Mouse (Mus musculus) monocyte, adult 5-6 weeks (primary cell): ENCODE results near the gene Abcb1b. TPM values are rescaled to one million over a fixed set of nuclear protein-coding genes. Genes with fewer than 3 reads are reported as not detected.
"Not testable (repeated sequence)": the region's sequence is repeated elsewhere in the genome, so short reads cannot be mapped to it uniquely, and the experiment has no call there.

Experiments
- ATAC-seq: fragments of 153-309, 156-312 bp; replicated peaks from 2 replicates; pipeline ENCODE4 v1.8.0; 2017; ENCODE audit warnings: mild to moderate bottlenecking; ENCODE audit not compliant: low TSS enrichment, insufficient number of reproducible peaks, severe bottlenecking, poor library complexity, low FRiP score
- total RNA-seq: library from RNA; stranded (forward); fragments of 200-1000, 200-491, 200-594 nt; gene quantifications from 3 replicates; pipeline ENCODE4 v1.2.3, GENCODE M21; 2017

Gene Abcb1b
- total RNA-seq = 7.8 to 26.7 TPM (median 14.4 TPM) in 3 replicates

DNA sequence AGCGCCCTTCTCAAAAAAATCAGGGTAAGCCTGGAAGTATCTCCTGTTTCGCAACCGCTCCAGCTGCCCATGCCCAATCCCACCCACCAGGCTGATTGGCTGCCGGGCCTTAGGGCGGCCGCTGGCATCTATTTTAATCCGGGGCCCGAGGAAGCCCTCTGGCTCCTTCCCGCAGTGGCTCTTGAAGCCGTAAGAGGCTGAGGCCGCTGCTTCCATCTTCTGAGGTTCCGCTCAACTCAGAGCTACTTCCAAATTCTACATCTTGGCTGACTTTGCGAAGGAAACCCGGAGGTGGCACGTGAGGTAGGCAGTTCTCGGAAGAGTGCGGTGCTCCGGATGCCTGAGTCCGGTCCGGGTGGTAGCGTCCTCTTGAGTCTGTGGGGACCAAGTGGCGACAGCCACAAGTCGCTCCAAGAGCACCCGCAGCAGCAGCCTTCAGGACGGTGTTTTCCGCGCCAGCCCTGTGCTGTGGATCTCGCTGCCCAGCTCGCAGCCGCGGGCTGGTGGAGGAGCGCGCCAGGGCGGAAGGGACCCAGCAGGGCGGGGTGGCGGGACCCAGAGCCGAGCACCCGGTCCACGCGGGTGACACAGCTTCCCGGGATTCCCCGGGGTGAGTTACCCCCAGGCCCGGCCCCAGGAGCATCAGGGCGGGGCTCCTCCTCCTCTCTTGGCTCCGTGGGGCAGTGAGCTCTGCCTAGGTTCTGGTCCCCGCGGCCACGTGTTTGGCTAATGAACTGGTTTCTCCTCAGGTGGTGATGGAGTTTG lies at the start of gene Abcb1b:
Gene Abcb1b, plus strand, starts transcription at position 161 of the 765 bp plus-strand sequence.
- ATAC-seq = peak; percentile 68

DNA sequence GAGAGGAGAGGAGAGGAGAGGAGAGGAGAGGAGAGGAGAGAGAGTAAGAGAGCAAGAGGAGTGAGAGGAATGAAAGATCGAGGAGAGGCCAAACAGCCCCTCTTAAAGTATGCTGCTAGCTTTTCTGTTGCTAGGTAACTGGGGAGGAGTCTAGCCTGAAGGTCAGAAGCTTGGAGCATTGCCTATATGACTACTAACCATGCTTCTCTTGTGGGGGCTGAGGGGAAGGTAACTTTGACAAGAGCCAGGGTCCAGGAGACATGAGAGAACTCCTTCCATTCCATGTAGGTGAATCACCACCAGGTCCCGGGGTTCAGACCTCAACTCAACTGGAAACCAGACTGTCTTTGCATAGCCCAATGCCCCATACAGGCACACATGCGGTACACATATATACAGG lies 25.1 kb upstream of the Abcb1b start:
- ATAC-seq = no peak

DNA sequence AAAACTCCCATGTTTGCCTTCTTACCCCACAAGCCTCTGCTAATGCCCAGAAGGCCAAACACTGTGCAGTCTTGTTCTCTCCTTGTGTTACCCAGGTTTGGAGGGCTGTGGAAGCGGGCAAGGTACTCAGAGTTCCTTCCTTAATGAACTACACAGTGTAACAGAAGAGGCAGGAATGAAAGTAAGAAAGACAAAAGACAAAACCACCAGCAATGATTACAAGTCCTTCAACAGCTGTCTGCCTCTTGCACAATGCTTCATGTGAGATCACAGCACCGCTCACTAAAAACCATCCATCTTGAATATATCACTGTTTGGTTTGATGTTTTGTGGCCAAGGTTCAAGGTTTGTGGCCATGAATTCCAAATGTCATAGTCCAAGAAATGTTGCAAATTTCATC lies 19.6 kb upstream of the Abcb1b start:
- ATAC-seq = no peak

DNA sequence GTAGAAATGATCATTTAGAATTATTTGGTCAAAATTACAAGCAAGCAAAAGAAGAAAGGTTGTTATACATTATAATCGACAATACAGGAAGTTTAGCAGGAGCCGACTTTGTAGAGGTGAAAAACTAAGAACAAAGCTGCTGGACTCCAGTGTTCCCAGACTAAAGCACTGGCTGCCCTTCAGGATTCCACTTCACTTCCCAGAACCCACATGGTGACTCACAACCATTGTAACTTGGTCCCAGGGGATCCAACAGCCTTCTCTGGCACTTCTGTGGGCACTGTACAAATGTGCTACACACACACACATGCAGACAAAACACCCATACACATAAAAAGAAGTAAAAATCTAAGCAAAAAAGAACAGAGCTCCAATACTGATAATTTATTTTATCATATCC lies 19.2 kb upstream of the Abcb1b start:
- no peak for ATAC-seq

DNA sequence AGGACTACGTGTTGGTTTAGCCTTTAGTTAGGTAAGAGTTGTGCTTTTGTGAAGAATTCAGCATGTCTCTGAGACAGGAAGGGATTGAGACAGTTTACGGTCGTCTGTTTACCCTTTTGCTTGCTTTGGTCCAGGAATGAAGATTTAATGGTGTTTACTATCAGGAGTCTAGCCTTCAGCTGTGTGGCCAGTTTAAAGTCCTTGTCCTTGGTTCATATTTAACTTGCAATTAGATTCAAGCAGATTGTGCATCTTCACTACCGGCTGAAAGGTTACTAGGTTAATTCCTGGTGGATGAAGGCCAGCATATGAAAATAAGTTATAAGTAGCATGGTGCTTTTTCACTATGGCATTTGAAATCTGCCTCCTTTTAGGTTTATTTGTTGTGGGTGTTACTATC lies 5.7 kb upstream of the Abcb1b start:
- ATAC-seq = no peak

DNA sequence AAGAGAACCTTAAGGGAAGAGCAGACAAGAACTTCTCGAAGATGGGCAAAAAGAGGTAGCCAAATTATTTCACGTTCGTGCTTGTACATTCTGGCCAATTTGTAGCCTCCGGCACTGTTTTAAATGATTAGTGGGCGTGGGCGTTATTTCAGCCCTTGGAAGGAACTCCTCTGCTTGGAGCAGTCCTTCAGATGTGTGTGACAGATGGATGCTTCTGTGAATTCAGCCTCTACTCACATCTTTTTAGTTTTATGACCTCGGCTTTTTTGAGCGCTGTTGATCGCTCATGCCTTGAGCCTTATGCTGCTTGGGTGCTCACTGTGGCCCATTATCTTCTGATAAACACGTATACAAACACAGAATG lies 787 bp downstream of the Abcb1b start:
- ATAC-seq = no peak

DNA sequence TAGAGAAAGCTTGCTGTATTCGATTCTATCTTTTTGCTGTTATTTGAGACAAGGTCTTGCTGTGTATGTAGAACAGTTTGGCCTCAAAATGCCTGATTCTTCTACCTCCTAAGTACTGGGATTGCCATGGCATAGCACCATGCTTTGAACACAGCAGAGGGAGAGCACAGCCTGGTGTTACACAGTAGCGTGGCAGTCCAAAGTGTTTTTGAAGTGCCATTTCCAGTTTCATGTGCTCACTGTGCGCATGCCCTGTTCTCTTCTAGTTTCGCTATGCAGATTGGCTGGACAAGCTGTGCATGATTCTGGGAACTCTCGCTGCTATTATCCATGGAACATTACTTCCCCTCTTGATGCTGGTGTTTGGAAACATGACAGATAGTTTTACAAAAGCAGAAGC lies 7.8 kb downstream of the Abcb1b start:
- peak; percentile 82 for ATAC-seq

DNA sequence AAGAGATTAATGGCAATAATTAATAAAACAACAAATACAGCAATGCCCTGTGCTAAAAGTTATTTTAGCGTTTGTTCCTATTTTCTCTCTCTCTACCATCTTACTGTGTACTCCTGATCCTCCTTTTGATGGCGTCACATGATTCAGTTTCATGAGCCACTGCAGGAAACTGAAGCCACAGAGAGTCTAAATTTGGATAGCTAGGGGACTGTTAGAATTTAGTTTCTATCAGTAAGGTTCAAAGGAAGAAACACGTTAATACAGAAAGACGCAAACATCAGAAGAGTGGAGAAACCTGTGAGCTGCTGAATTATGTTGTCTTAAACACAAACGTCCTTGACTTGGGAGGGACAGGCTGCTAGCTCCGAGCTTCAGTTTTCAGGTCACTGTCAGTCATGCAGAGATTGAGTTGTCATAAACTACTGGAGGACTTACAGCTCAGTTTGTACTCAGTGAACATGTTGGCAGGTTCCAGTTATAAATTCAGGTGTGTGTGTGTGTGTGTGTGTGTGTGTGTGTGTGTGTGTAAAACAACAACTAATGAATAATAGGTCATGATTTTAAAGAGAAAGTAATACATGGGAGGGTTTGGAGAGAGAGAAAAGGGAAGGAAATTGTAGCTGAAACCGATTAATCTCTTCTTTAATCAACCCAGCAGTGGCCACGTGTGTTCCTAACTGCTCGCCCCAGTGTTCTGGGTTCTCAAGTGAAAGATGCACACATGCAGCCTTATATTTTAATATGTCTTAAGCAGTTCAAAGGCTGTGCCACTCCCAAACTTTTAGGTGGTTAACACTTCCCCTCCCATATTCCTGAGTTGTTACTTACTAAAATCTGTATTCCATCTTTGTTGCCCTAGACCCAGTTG lies 9.4 kb downstream of the Abcb1b start:
- ATAC-seq = peak; percentile 41

DNA sequence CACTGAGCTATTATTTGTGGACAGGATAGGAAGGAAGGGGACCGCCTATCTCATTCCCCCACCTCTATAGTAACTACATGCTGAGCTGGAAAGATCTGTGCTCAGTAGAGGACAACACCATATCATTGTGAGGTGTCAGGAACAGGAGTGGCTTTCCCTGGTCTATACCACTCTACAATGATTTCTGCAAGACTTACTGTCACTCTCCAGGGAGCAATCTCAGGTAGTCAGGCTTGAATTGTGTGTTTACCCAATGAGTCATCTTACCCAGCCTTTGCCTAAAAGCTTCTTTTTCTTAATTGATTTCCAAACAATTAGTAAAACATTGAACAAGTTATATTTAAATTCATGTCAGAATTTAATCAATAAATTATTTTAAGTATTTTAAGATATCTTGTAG lies 15.9 kb downstream of the Abcb1b start:
- no peak for ATAC-seq

DNA sequence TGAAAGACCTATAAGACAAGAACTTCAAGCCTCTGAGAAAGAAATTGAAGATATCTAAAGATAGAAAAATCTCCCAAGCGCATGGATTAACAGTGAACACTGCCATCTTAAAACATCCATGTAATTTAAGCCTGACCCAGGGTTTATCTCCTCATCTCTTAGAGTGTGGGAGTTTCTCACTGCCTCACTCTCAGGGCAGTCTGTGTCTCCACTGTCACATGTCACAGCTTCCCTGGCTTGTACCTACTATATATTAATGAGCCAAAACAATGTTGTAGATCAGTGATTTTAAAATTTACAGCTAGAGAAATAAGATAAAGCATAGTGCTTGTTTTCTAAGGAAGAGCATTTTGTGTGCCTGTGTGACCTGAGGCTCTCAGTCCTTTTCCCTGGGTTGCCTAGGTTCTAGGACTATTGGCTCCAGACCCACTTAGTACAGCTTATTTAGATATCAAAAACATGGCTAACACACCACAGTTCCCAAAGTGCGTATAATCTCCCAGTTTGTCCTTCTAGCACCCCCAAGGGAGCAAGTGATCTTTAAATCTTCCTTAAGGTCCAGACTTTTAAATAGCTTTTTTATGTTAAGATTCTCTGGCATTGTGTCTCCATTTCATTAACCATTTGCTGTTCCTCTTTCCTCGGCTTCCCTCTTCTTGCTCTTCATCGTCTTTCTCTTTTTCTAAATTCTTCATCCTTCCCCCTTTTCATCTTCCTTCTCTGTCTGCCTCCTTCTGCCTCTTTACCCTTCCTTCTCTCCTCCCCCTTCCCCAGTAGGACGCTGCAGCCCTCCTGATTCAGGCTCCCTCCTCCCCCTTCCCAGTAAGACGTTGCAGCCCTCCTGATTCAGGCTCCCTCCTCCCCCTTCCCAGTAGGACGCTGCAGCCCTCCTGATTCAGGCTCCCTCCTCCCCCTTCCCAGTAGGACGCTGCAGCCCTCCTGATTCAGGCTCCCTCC lies 22.0 kb downstream of the Abcb1b start:
- no peak for ATAC-seq

DNA sequence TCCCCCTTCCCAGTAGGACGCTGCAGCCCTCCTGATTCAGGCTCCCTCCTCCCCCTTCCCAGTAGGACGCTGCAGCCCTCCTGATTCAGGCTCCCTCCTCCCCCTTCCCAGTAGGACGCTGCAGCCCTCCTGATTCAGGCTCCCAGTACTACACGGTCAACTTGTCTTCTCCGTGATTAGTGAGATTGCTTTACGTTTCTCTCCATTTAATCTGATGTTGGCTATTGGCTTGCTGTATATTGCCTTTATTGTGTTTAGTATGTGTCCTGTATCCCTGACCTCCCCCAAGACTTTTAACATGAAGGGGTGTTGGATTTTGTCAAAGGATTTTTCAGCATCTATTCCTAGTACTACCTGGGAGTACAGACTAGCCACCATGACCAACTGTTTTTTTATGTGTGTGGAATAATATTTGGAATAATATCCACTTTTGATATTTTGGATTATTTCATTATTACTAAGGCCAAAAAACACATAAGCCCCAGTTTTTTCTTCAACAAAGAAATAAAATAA lies 22.7 kb downstream of the Abcb1b start:
- not testable (repeated sequence) for ATAC-seq

DNA sequence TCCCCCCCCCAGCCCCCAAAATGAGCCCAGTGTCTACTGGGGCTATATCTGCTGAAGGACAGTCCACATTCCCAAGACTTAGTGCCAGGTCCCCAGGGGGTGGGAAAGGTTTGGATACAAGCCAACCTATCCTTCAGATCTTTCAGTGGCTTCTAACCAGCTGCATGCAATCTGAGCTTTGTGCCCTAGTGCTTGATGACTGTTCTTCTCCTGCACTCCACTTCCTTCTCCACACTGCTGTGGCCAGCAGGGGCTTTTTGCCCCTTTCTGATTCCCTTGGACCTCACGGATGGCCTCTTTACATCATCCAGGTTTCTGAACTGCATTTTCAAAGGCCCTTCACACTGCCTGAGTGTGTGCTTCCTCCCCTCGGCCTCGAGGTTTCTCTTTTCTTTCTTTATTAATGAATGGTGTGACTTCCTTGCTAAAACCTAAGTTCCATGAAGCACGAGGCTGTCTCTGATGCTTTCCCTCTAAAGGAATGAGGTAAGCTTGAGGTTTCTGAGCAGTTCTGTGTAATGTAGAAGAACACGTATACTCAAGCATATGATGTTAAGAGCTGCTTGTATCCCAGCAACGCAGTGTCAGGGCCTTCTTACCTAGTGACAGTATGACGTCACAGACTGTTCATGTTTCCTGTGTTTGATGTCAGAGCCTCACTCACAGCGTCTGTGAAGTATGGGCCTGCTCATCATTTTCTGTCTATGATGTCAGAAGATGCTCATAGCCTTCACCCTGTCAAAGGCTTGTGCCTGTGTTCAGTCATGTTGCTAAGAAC lies 40.9 kb downstream of the Abcb1b start:
- ATAC-seq = peak; percentile 63

DNA sequence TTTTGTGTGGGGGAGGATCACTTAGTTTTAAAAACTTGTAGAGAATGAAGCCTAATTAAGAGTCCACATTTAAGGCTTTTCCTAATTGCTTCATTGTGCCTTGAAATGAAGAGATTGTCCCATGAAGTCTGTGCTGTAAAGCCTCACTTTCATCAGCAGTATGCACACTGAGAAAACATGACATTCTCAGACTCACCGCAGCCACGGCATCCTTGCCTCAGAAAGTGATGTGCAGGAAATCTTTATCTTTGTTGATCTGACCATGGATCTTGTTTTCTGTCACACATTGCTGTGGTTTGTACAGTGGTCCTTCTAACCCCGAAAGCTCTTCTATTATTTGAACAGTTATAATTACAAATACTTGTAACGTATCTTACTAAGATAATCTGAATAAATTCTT lies 41.7 kb downstream of the Abcb1b start:
- peak; percentile 58; the same call in 1 of the 2 replicates for ATAC-seq

DNA sequence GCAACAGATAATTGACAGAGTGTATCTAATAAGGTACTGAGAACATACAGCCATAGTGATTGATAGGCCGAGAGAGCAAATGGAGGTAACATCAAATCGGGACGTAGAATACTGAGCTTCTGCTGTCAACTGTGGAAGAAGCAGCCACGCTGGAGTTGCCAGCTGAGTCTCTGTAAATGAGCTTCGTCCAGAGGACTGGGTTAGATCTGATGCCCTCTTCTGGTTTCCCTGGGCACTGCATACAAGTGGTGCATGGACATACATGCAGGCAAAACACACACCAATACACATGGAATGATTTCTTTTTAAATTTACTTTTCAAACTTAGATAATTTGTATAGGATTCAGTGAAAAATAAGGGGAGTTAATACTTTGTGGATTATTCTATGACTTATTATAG lies 42.9 kb downstream of the Abcb1b start:
- no peak for ATAC-seq

DNA sequence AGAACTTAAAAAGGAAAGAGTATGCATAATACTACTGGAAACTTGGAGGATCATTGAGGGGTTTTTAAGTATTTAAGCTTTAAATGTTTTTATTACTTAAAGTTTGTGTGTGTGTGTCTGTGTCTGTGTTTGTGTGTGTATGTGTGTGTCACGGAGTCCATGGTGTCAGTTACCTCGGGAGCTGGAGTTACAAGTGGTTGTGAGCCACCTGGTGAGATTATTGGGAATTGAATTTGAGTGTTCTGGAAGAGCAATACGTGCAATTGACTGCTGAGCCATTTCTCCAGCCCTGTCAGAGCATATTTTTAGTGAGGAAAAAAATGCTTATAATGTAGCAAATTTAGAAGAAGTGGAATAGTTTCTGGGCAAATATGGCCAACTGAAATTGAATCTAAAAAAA lies 44.9 kb downstream of the Abcb1b start:
- no peak for ATAC-seq

DNA sequence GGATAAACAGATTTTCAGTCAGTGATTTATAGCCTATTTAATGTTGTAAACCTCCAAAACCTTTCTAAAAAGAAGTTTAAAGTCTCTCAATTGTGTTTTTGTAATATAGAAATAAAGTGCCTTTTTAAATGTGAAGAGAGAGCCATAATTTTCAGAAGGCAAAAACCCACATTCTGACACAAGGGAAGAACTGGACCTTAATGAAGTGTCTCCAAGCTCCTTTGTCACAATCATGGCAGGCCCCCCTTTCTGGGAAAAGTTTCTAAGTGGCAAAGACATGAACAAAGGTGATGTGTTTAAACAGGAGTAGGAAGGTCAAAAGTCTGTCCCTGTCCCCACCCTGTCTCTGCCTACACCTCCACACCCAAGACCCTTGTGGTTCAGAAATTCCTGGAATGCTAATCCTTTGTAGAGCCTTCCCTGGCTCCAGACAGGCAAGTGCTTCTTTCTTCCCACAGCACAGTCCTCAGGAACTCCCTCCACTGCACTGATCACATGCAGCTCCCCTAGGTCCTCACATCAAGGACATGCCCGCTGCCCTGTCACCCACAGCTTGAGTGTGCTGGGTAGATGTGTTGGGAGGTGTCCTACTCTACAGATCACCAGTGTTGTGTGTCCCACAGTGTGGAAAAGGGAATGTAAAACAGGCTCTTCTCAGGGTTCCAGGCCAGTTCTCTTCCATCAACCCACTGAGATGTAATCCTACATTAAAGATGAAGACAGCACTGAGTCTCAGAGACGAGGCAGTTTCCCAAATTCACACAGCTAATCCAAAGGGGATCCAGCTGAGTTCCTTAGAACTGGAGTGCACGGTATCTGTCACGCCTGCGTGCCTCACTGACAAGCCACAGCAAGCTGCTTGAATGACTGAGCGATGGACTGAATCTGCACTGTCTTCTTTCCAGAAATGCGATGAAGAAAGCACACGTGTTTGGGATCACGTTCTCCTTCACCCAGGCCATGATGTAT lies 50.9 kb downstream of the Abcb1b start:
- ATAC-seq = not testable (repeated sequence)

DNA sequence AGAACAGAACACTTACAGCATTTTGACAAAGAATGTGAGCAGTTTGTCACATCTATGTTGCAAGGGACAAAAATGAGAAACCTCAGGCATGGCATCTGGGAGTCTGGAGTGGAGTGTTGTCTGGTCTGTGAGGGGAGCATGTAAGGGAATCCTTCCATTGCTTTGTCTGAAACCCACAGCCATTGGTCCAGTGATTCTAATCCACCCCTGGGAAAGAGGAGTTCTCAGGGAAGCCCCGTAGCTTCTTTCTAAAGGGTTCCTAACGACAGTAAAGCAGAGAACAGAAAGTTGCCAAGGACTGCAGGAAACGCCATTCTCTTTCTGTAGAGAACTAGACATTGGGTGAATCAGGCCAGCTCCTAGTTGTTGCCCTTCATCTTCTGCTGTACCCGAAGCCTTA lies 52.9 kb downstream of the Abcb1b start:
- no peak for ATAC-seq
